Mouse (Mus musculus) thymus, adult 18-20 months (tissue): Measurements from ENCODE around the gene Mast1.

Experiments used
- DNase-seq, 2 experiments: peaks; one replicate each; pipeline ENCODE4 v3.0.0; 2022; ENCODE audit warnings: mixed read lengths in 2 of 2

The Mast1 gene

GRCm38 (mm10) chr8:84937620-84938485 is 694 bp upstream of the Mast1 start:
- no peak for DNase-seq

GRCm38 (mm10) chr8:84936041-84936961 is 858 bp downstream of the Mast1 start:
- no peak for DNase-seq

- no peak for DNase-seq
Observed at GRCm38 (mm10) chr8:84935489-84935888, 1.7 kb downstream of the Mast1 start.

GRCm38 (mm10) chr8:84934860-84935259 is 2.3 kb downstream of the Mast1 start:
- DNase-seq, result no peak

- DNase-seq, result no peak
Observed at GRCm38 (mm10) chr8:84933767-84934559, 3.2 kb downstream of the Mast1 start.

GRCm38 (mm10) chr8:84930582-84930981 is 6.6 kb downstream of the Mast1 start:
- no peak for DNase-seq

GRCm38 (mm10) chr8:84928456-84929306 is 8.5 kb downstream of the Mast1 start:
- DNase-seq, result no peak

- DNase-seq, result no peak
Observed at GRCm38 (mm10) chr8:84927513-84927912, 9.6 kb downstream of the Mast1 start.

GRCm38 (mm10) chr8:84925557-84925956 is 11.6 kb downstream of the Mast1 start:
- DNase-seq, result no peak

GRCm38 (mm10) chr8:84921596-84921995 is 15.6 kb downstream of the Mast1 start:
- no peak for DNase-seq

- no peak for DNase-seq
Observed at GRCm38 (mm10) chr8:84918646-84919045, 18.5 kb downstream of the Mast1 start.

GRCm38 (mm10) chr8:84917781-84918180 is 19.4 kb downstream of the Mast1 start:
- no peak for DNase-seq

- DNase-seq, result no peak
Observed at GRCm38 (mm10) chr8:84915269-84915668, 21.9 kb downstream of the Mast1 start.

- no peak for DNase-seq
Observed at GRCm38 (mm10) chr8:84913960-84914359, 23.2 kb downstream of the Mast1 start.

GRCm38 (mm10) chr8:84913502-84913900 is 23.7 kb downstream of the Mast1 start:
- DNase-seq, result no peak

- peak; percentile 71 to 85 for DNase-seq
Observed at GRCm38 (mm10) chr8:84912895-84913501, 24.2 kb downstream of the Mast1 start.

GRCm38 (mm10) chr8:84912391-84912790 is 24.8 kb downstream of the Mast1 start:
- DNase-seq, result no peak

- DNase-seq, result no peak
Observed at GRCm38 (mm10) chr8:84911854-84912253, 25.3 kb downstream of the Mast1 start.

- no peak for DNase-seq
Observed at GRCm38 (mm10) chr8:84910551-84910950, 26.6 kb downstream of the Mast1 start.

- DNase-seq, result no peak
Observed at GRCm38 (mm10) chr8:84909949-84910348, 27.2 kb downstream of the Mast1 start.

GRCm38 (mm10) chr8:84909162-84909767 is 27.9 kb downstream of the Mast1 start:
- no peak for DNase-seq
